Mouse (Mus musculus): ENCODE results near the gene Sumo2. TPM values are rescaled to one million over a fixed set of nuclear protein-coding genes. Genes with fewer than 3 reads are reported as not detected.
"Not testable (repeated sequence)": the region's sequence is repeated elsewhere in the genome, so short reads cannot be mapped to it uniquely, and the experiment has no call there.

Gene Sumo2
- total RNA-seq, 4 experiments from 2014 or later = 262 to 316 (median 290) TPM

DNA sequence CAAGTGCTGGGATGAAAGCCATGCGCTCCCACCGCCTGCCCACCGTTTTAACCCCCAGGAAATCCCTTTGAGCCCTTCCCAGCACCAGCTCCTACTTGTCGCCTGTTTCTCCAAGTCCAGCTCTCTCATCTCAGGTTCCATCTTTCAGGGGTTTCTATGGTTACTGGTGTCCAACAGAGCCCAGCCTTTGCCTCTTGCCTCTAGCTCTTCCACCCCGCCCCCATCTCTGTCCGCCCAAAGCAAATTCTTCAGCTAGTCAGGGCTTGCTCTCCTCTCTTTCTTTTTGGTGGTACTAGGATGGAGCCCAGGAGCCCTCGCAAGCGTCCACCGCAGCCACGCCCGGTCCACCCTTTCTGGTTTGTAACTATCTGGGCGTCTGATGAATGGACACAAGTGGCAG is 50.9 kb downstream of the Sumo2 start:
- DNase-seq (ENCODE audit: low spot score in 2 of 2) = no peak

DNA sequence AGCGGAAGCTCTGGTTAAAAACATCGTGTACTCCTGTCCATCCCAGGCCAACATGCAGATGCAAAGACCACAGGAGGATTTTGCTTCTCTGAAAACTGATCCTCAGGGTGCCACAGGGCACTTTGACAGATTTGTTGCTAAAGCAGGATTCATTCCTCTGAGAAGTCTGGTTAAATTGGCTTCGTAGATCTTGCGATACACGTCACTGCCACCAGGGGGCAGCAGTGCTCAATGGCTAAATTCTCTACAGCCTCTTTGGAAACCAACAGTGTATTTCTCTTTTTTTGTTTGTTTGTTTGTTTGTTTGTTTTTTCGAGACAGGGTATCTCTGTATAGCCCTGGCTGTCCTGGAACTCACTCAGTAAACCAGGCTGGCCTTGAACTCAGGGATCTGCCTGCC is 52.4 kb downstream of the Sumo2 start:
- DNase-seq (ENCODE audit: low spot score in 2 of 2) = peak in 1 of 2 experiments; percentile 82

DNA sequence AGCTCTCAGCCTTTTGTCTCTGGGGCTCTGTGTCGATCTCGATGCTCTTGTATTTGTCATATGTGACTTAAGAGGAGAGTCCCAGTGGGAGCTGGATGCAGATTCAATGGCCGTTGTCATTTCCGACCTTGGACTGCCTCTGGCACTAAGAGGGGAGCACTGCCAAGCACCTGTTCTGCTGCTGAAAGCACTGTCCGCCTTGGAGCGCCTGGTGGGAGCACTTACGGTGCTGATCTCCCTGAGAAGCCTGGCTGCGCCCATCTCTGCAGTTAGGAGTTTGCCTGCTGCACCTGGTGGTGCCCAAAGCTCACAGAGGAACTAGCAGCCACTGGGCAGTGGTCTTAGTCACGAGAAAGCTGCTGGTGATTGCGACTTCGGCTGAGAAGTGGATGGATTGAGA is 52.8 kb downstream of the Sumo2 start:
- no peak for DNase-seq (ENCODE audit: low spot score in 2 of 2)

DNA sequence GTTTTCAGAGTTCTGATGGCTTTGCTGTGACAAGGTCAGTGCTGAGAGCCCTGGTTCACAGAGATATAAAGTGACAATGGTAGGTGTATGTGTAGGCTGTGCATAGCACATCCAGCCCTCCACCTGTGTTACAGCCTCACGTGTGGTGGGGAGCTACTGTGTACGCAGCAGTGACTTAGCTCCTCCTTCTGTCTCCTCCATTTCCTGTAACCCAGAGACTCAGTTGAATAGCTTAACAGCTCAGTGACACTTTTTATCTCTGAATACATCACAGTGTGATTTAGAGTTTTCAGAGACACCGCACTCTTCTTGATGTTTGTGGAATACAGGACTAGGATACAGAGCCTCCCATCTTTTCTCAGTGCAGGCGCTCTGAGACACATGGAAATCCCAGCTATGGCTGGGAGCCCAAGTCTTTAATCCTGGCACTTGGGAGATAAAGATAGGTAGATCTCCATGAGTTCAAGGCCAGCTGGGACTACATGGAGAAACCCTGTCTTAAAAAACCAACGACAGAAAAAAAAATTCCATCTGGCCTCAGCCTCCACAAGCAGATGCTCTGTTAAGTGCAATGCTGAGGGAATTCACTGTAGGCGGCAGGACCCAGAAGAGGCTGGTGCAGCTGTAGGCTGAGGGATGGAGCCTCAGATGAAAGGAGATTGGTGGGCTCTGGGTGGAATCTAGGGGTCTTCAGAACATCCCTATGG is 54.4 kb downstream of the Sumo2 start:
- peak in 1 of 2 experiments; percentile 81 for DNase-seq (ENCODE audit: low spot score in 2 of 2)

GRCm38 (mm10) chr11:115478296-115478938 is 57.7 kb downstream of the Sumo2 start:
- DNase-seq (ENCODE audit: low spot score in 2 of 2) = no peak

DNA sequence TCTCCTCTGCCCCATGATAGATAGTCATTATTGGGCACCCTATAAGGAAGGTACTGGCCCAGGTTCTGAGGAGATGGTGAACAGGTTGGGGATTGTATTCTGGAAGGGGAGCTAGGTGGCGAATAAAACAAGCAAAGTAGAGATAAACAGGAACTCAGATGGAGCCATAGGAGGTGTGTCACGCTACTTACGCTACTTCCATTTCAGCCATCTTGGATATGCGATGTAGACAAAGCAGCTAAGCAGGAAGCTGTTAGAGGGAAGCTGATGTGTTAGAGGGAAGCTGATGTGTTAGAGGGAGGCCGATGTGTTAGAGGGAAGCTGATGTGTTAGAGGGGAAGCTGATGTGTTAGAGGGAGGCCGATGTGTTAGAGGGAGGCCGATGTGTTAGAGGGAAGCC is 58.7 kb downstream of the Sumo2 start:
- not testable (repeated sequence) for DNase-seq (ENCODE audit: low spot score in 2 of 2)

DNA sequence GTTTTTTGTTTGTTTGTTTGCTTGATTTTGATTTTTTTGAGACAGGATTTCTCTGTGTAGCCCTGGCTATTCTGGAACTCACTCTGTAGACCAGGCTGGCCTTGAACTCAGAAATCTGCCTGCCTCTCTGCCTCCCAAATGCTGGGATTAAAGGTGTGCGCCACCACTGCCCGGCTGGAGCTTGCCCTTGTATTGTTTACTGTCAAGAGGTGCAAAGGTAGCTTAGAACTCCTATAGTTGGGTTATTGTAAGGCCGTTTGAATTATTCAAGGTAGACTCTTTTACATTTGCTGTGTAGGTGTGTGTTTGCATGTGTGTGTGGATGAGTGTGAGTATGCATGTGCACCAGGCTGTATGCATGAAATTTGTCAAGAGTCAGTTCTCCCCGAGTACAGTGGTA is 59.4 kb downstream of the Sumo2 start:
- DNase-seq (ENCODE audit: low spot score in 2 of 2) = not testable (repeated sequence)

- DNase-seq (ENCODE audit: low spot score in 2 of 2) = no peak
Measured at GRCm38 (mm10) chr11:115475758-115476237, 60.3 kb downstream of the Sumo2 start.

- peak; percentile 85 to 91 for DNase-seq (ENCODE audit: low spot score in 2 of 2)
Measured at GRCm38 (mm10) chr11:115475025-115475757, 60.9 kb downstream of the Sumo2 start, which contains the start of gene Armc7. TSS of gene Armc7 (plus strand) at chr11:115475667.

- DNase-seq (ENCODE audit: low spot score in 2 of 2) = peak; percentile 94 to 99
Measured at GRCm38 (mm10) chr11:115473626-115474275, 62.3 kb downstream of the Sumo2 start.

Other genes starting within 250 kb of the Sumo2 start
- 10 to 100 TPM; 18.4 to 21.9 (median 20.2) TPM for gene Fads6, start 238.6 kb downstream of the Sumo2 start, total RNA-seq (2022)
- 1 to 10 TPM in 3 of 4 experiments, under 1 TPM in 1; 0.91 to 3.2 (median 1.5) TPM for gene Otop2, start 229.1 kb downstream of the Sumo2 start, total RNA-seq (2022)
- under 1 TPM; 0.46 to 0.78 (median 0.59) TPM for gene Ush1g, start 214.2 kb downstream of the Sumo2 start, total RNA-seq (2022)
- under 1 TPM in 1 of 4 experiments, not detected in 3; 0.26 TPM for gene Otop3, start 201.5 kb downstream of the Sumo2 start, total RNA-seq (2022)
- gene Hid1, start 168.5 kb downstream of the Sumo2 start, total RNA-seq (2022) = 100 to 1,000 TPM; 103 to 118 (median 107) TPM
- 10 to 100 TPM; 26.1 to 27.7 (median 26.9) TPM for gene Cdr2l, start 154.4 kb downstream of the Sumo2 start, total RNA-seq (2022)
- 100 to 1,000 TPM; 118 to 125 (median 120) TPM for gene Mrpl58, start 132.5 kb downstream of the Sumo2 start, total RNA-seq (2022)
- 100 to 1,000 TPM; 439 to 484 (median 473) TPM for gene Atp5h, start 116.3 kb downstream of the Sumo2 start, total RNA-seq (2022)
- 10 to 100 TPM; 63.2 to 74.5 (median 72.3) TPM for gene Kctd2, start 116.1 kb downstream of the Sumo2 start, total RNA-seq (2022)
- gene Trim80, start 95.7 kb downstream of the Sumo2 start, total RNA-seq (2022) = under 1 TPM in 2 of 4 experiments, not detected in 2; 0.16 to 0.30 TPM
- gene Slc16a5, start 73.8 kb downstream of the Sumo2 start, total RNA-seq (2022) = not detected
- gene Armc7, start 60.6 kb downstream of the Sumo2 start, total RNA-seq (2022) = 10 to 100 TPM; 11.6 to 15.1 (median 13.4) TPM
- gene Nt5c, start 44.4 kb downstream of the Sumo2 start, total RNA-seq (2022) = 10 to 100 TPM; 58.4 to 66.1 (median 61.0) TPM
- gene Jpt1, start 21.9 kb downstream of the Sumo2 start, total RNA-seq (2022) = 100 to 1,000 TPM; 125 to 152 (median 137) TPM
- gene Nup85, start 28.2 kb upstream of the Sumo2 start, total RNA-seq (2022) = 10 to 100 TPM; 43.9 to 49.4 (median 46.0) TPM
- gene Mrps7, start 67.6 kb upstream of the Sumo2 start, total RNA-seq (2022) = 10 to 100 TPM; 36.9 to 57.0 (median 48.4) TPM
- gene Gga3, start 67.8 kb upstream of the Sumo2 start, total RNA-seq (2022) = 10 to 100 TPM; 73.8 to 92.9 (median 89.0) TPM
- gene Mif4gd, start 76.7 kb upstream of the Sumo2 start, total RNA-seq (2022) = 10 to 100 TPM; 13.9 to 22.0 (median 17.6) TPM
- 10 to 100 TPM; 54.5 to 62.2 (median 58.5) TPM for gene Slc25a19, start 92.0 kb upstream of the Sumo2 start, total RNA-seq (2022)
- 100 to 1,000 TPM; 206 to 217 (median 212) TPM for gene Grb2, start 172.3 kb upstream of the Sumo2 start, total RNA-seq (2022)
- 10 to 100 TPM; 58.1 to 66.3 (median 62.9) TPM for gene Tmem94, start 229.2 kb upstream of the Sumo2 start, total RNA-seq (2022)

Measured in left cerebral cortex, adult 8-10 months (tissue).